Mouse (Mus musculus): ENCODE measurements around the gene Snx13.

GRCm38 (mm10) chr12:35007851-35008250 is 39.1 kb upstream of the Snx13 start:
- TF ChIP-seq CTCF (IDR thresholded peaks at IDR 0.05; ENCODE audit: low read depth) (no peak), EP300 (IDR thresholded peaks at IDR 0.05; ENCODE audit: low read depth) (no peak)
